Mouse (Mus musculus) stomach, embryonic 14.5 days (tissue): ENCODE results near the gene Sh3glb1. TPM values are rescaled to one million over a fixed set of nuclear protein-coding genes. Genes with fewer than 3 reads are reported as not detected.

Experiments used
- ATAC-seq: fragments of 200-750 bp; cut with Nextera tagmentation; 2 replicates; pipeline ENCODE4 v1.8.0; 2017; ENCODE audit warnings: low read depth, moderate TSS enrichment; ENCODE audit not compliant: insufficient number of reproducible peaks, insufficient read depth, low FRiP score
- H3K27ac ChIP-seq: fragments of 300-500 bp; sonication (generic); 2 replicates; pipeline ENCODE4 v1.5.1; 2014; ENCODE audit warnings: mild to moderate bottlenecking, low read length, moderate library complexity, mixed read lengths
- H3K27me3 ChIP-seq: fragments of 300-500 bp; sonication (generic); 2 replicates; pipeline ENCODE4 v1.6.1; 2014; ENCODE audit warnings: low read length, control low read depth, mixed read lengths; ENCODE audit not compliant: control insufficient read depth, insufficient read depth
- H3K36me3 ChIP-seq: fragments of 300-500 bp; sonication (generic); 2 replicates; pipeline ENCODE4 v1.6.1; 2014; ENCODE audit warnings: mild to moderate bottlenecking, control low read depth, low read length, moderate library complexity, mixed read lengths; ENCODE audit not compliant: control insufficient read depth, insufficient read depth
- H3K4me1 ChIP-seq: fragments of 300-500 bp; sonication (generic); 2 replicates; pipeline ENCODE4 v1.6.1; 2014; ENCODE audit warnings: low read length, control low read depth, mixed read lengths; ENCODE audit not compliant: control insufficient read depth, insufficient read depth
- H3K4me2 ChIP-seq: fragments of 300-500 bp; sonication (generic); replicated peaks from 2 replicates; pipeline ENCODE4 v1.6.1; 2014; ENCODE audit warnings: low read depth, low read length, control low read depth
- H3K4me3 ChIP-seq: fragments of 300-500 bp; sonication (generic); 2 replicates; pipeline ENCODE4 v1.5.1; 2014; ENCODE audit warnings: low read depth, low read length, control low read depth
- H3K9ac ChIP-seq: fragments of 300-500 bp; sonication (generic); replicated peaks from 2 replicates; pipeline ENCODE4 v1.6.1; 2014; ENCODE audit warnings: low read depth, mild to moderate bottlenecking, control low read depth, low read length, moderate library complexity, mixed read lengths
- H3K9me3 ChIP-seq: fragments of 300-500 bp; sonication (generic); 2 replicates; pipeline ENCODE4 v1.6.1; 2016; ENCODE audit warnings: low read depth, low read length, control low read depth; ENCODE audit not compliant: control insufficient read depth
- WGBS: fragments of 180-500 bp; shearing (Covaris S2); extraction: QIAGEN DNeasy Blood & Tissue Kit; methylation state at CpG from one replicate; pipeline ENCODE4 v1.1.7; 2014; 5-methylcytosine and 5-hydroxymethylcytosine counted together
- polyA plus RNA-seq: library from polyadenylated mRNA; unstranded; fragments of >200 nt; fragmentation: Nextera tagmentation; extraction: Ambion mirVana; gene quantifications from 2 replicates; pipeline ENCODE4 v1.2.1, GENCODE M21; 2014

Sh3glb1 gene
- polyA plus RNA-seq, 1 experiment from 2014 or later = 93.8 TPM

DNA sequence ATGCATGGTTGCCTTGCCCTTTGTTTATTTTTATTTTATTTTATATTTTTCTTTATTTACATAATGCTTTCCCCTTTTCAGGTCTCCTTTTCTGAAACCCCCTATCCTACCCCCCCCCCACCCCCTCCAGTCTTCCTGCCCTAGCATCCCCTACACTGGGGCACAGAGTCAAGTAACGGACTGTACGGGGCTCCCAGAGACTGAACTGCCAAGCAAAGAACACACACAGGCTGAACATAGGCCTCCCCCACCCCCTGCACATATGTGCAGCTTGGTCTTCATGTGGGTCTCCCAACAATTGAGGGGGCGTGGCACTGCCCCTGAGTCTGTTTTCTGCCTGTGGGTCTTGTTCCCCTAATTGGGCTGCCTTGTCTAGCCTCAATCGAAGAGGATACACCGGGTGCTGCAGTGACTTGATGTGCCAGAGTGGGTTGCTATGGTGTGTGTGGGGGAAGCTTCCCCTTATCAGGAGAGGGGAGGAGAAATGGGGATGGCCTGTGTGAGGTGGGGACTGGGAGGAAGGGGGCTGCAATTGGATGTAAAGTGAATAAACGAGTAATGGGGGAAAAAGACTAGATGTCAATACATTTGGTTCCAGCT lies 8.4 kb downstream of the Sh3glb1 start:
- Histone ChIP-seq H3K4me1 (peaks cover 18% of the 10 kb centered on the region; the same call in 1 of the 2 replicates), H3K36me3 (peaks cover 28% of the 10 kb centered on the region), H3K9me3 (no peaks in the 10 kb centered on the region), H3K4me2 (no peak overlapping the region), H3K27ac (no peak overlapping the region), H3K4me3 (no peak overlapping the region), H3K9ac (no peak overlapping the region), H3K27me3 (no peaks in the 10 kb centered on the region)
- WGBS = 82% methylated on average over 6 of the region's 6 CpGs
- ATAC-seq = no peak

DNA sequence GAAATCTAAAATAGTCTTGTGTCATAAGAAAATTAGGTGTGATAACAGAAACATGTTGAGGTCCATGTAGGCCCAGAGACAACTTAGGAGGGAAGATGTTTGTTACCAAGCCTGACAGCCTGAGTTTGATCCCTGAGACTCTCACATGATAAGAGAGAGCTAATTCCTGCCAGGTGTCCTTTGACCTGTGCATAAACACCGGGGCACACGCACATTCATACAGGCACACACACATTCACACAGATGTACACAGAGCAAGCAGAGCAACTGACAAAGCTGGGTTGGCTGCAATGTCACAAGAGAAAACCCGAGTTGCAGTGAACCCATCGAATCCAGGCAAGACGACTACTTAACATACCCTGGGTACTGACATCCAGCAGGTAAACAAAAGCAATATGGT lies 11.5 kb downstream of the Sh3glb1 start:
- Histone ChIP-seq H3K36me3 (peaks cover 39% of the 10 kb centered on the region), H3K9ac (no peak overlapping the region), H3K27me3 (no peaks in the 10 kb centered on the region), H3K4me3 (no peak overlapping the region), H3K4me1 (no peaks in the 10 kb centered on the region), H3K4me2 (no peak overlapping the region), H3K9me3 (no peaks in the 10 kb centered on the region), H3K27ac (no peak overlapping the region)
- ATAC-seq = no peak
- 80% methylated on average over 5 of the region's 5 CpGs for WGBS

DNA sequence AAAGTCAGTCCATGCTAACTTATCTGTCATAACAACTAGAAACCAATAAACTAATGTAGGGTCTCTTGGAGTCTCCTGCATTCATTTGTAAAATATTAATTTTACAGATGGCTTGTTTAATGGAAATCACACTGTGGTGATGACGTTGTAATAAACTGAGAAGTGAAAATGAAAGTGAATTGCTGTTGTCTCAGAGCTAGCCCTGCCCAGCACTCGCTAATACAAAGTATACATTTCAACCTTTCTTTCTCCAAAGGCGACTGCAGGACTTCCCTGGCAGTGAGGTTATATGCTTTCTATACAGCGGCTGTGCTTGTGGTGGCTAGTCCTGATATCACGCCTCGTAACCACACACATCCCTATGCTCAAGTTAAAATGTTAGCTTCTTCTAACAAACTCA lies 16.2 kb downstream of the Sh3glb1 start:
- H3K4me1 ChIP-seq = no peaks in the 10 kb centered on the region
- no peak overlapping the region for H3K9ac ChIP-seq
- WGBS = 75% methylated on average over 6 of the region's 6 CpGs
- no peaks in the 10 kb centered on the region for H3K27me3 ChIP-seq
- H3K9me3 ChIP-seq = no peaks in the 10 kb centered on the region
- H3K27ac ChIP-seq = no peak overlapping the region
- H3K36me3 ChIP-seq = peaks cover 41% of the 10 kb centered on the region
- no peak overlapping the region for H3K4me2 ChIP-seq
- no peak overlapping the region for H3K4me3 ChIP-seq
- ATAC-seq = no peak

DNA sequence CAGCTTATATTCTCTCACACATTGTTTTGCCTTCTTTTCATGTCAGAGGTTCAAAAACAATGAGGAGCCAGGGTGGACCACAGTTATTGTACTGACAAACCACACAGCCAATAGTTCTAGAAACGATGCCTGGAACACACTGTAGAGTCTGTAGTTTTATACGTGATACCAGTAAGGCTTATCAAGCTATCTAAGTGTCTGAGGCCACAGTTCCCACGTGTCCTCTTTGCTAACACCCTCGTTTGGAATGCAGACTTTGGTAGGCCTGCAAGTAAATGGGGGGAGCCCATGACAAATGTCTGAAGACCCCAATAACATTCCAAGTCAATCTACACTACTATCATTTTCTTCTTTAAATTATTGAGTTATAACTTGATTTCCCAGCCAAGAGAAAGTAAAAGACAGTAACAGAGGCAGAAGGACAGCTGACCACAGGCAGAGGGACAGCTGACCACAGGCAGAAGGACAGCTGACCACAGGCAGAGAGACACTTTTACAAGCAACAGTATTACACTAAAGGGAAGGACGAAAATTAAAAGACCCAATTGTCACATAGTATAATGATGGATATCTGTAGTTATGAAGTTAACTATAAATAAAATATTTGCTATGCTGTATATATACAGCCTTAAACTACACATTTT lies 21.2 kb downstream of the Sh3glb1 start:
- H3K36me3 ChIP-seq = peaks cover 48% of the 10 kb centered on the region
- no peak overlapping the region for H3K4me3 ChIP-seq
- no peaks in the 10 kb centered on the region for H3K27me3 ChIP-seq
- no peak overlapping the region for H3K27ac ChIP-seq
- WGBS = 83% methylated on average over 5 of the region's 5 CpGs
- no peaks in the 10 kb centered on the region for H3K9me3 ChIP-seq
- ATAC-seq = no peak
- H3K4me2 ChIP-seq = no peak overlapping the region
- no peak overlapping the region for H3K9ac ChIP-seq
- H3K4me1 ChIP-seq = no peaks in the 10 kb centered on the region

DNA sequence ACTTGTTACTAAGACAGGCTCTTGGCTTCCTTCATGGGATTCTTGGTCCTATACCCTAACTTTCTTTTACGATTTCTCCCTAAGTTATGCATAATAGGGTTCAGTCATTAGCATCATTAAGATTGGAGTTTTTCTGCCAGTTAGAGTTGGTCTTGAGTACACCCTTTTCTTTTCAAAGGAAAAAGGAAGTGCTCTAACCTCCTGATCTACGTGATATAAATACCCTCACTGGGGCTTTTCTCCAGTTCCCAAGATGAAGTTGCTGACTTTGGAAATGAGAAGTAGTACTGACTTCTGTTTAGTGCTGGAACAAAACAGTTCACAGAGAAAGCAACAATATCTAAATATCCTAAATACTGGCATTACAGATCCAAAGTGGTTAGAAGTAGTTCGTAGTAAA lies 22.2 kb downstream of the Sh3glb1 start:
- Histone ChIP-seq H3K27ac (no peak overlapping the region), H3K36me3 (peaks cover 51% of the 10 kb centered on the region)
- 83% methylated on average over 3 of the region's 3 CpGs for WGBS

DNA sequence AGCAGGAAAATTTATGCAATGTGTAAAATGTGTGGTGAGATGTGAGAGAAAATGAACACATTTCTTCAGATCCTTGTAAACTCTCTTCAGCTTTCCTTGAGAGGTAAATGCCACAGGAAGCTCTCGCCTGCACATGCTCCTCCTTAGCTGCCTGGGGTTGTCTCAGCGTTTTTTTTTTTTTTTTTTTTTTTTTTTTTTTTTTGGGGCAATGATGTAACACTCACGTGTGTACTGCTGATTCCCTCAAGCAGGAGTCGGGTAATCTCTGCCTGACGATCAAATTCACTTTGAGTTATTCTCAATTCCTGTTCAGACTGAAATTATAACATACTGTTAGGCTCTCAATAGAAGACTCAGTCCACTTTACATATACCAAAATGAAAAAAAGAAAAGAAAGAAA lies 23.0 kb downstream of the Sh3glb1 start:
- WGBS = 74% methylated on average over 5 of the region's 5 CpGs

More for the DNA sequence above, 22.2 kb downstream of the Sh3glb1 start:
- Histone ChIP-seq H3K9ac (no peak overlapping the region), H3K4me3 (no peak overlapping the region), H3K27me3 (no peaks in the 10 kb centered on the region), H3K4me2 (no peak overlapping the region), H3K9me3 (no peaks in the 10 kb centered on the region), H3K4me1 (no peaks in the 10 kb centered on the region)
- no peak for ATAC-seq

DNA sequence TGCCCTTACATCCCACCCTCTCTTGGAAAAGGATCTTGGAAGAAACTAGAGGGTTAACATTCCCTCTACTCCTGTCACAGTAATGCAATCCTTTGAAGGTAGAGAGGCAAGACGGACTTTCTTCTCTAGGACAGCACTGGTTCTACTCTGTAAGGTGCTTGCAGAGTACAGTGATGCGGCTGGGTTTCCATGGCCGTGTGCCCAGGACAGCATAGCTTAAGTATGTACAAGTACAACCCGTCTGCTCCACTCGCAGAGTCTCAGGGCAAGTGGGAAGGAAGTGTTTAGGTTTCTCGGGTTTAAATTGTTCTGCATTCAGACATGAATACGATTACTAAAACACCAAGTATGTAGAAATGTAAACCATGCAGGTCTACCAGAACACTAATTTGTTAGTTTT lies 25.2 kb downstream of the Sh3glb1 start:
- no peak overlapping the region for H3K27ac ChIP-seq
- H3K4me3 ChIP-seq = no peak overlapping the region
- H3K36me3 ChIP-seq = peaks cover 49% of the 10 kb centered on the region
- H3K4me2 ChIP-seq = no peak overlapping the region
- WGBS = 70% methylated on average over 7 of the region's 7 CpGs
- no peak for ATAC-seq
- no peaks in the 10 kb centered on the region for H3K27me3 ChIP-seq
- H3K4me1 ChIP-seq = no peaks in the 10 kb centered on the region
- no peaks in the 10 kb centered on the region for H3K9me3 ChIP-seq
- no peak overlapping the region for H3K9ac ChIP-seq

More for the DNA sequence above, 23.0 kb downstream of the Sh3glb1 start:
- H3K27me3 ChIP-seq = no peaks in the 10 kb centered on the region
- H3K9ac ChIP-seq = no peak overlapping the region
- no peaks in the 10 kb centered on the region for H3K4me1 ChIP-seq
- H3K4me2 ChIP-seq = no peak overlapping the region
- H3K27ac ChIP-seq = no peak overlapping the region
- H3K9me3 ChIP-seq = no peaks in the 10 kb centered on the region
- ATAC-seq = no peak
- peaks cover 51% of the 10 kb centered on the region for H3K36me3 ChIP-seq
- no peak overlapping the region for H3K4me3 ChIP-seq

DNA sequence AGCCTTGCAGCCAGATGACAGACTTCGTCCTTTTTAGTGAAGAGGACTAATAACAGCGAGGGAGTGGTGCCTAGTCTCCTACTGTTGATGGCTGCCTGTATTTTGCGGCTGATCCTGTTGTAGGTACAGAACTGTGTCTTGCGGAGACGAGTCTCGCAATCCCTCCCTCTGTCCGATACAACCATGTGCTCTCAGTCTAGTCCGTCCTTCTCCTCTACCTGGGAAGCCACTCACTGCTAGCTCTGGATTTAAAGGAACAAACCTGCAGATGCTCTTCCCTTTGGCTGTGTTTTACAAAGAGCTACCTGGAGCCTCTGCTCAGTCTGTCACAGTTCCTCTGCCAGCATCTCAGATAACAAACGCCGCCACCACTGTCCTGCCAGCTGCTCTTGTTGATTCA lies 26.1 kb downstream of the Sh3glb1 start:
- WGBS = 95% methylated on average over 10 of the region's 10 CpGs
- Histone ChIP-seq H3K36me3 (peaks cover 44% of the 10 kb centered on the region), H3K27me3 (no peaks in the 10 kb centered on the region), H3K27ac (no peak overlapping the region), H3K4me3 (no peak overlapping the region), H3K4me1 (no peaks in the 10 kb centered on the region), H3K4me2 (no peak overlapping the region), H3K9ac (no peak overlapping the region), H3K9me3 (no peaks in the 10 kb centered on the region)
- ATAC-seq = no peak

DNA sequence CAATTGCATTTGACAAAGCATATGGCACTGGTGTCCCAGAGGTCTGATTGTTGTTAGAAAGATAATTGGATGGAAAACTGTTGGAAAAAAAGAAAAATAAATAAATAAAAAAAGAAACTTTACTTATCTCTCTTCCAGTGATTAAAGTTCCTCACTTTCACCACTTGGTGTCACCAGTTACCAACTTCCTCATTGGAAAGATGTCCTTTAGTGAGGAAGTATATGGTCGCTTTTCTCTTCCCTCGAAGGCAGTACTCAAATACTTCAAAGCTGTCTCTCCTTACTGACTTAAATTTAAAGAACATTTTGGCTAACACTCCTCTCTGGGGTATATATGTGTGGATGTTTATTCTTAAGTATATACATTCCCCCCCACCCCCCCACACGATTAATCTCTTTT lies 28.1 kb downstream of the Sh3glb1 start:
- no peaks in the 10 kb centered on the region for H3K27me3 ChIP-seq
- H3K9me3 ChIP-seq = no peaks in the 10 kb centered on the region
- peaks cover 41% of the 10 kb centered on the region for H3K36me3 ChIP-seq
- no peak overlapping the region for H3K4me3 ChIP-seq
- no peaks in the 10 kb centered on the region for H3K4me1 ChIP-seq
- no peak overlapping the region for H3K27ac ChIP-seq
- no peak overlapping the region for H3K9ac ChIP-seq
- WGBS = 54% methylated on average over 3 of the region's 3 CpGs
- ATAC-seq = no peak
- H3K4me2 ChIP-seq = no peak overlapping the region
